Mouse (Mus musculus) hindbrain, postnatal 0 days (tissue): ENCODE results near the gene Notch2. TPM values are rescaled to one million over a fixed set of nuclear protein-coding genes. Genes with fewer than 3 reads are reported as not detected.
A peak's percentile ranks its signal among the peaks of the same experiment; 100 is the strongest.

Experiments
- ATAC-seq: fragments of 200-750 bp; cut with Nextera tagmentation; 2 replicates; pipeline ENCODE4 v1.8.0; 2017; ENCODE audit warnings: mild to moderate bottlenecking, moderate TSS enrichment, moderate library complexity
- DNase-seq: peaks from one replicate; pipeline ENCODE4 v3.0.0-alpha.2; 2015; ENCODE audit warnings: low spot score
- H3K27ac ChIP-seq: fragments of 300-500 bp; sonication (generic); 2 replicates; pipeline ENCODE4 v1.5.1; 2014; ENCODE audit warnings: mild to moderate bottlenecking
- H3K27me3 ChIP-seq: fragments of 300-500 bp; sonication (generic); 2 replicates; pipeline ENCODE4 v1.6.1; 2014; ENCODE audit warnings: low read length, mixed read lengths; ENCODE audit not compliant: insufficient read depth
- H3K36me3 ChIP-seq: fragments of 300-500 bp; sonication (generic); 2 replicates; pipeline ENCODE4 v1.6.1; 2014; ENCODE audit warnings: low read length, mixed read lengths; ENCODE audit not compliant: insufficient read depth
- H3K4me1 ChIP-seq: fragments of 300-500 bp; sonication (generic); 2 replicates; pipeline ENCODE4 v1.6.1; 2014; ENCODE audit warnings: antibody characterized with exemption, low read length, mixed read lengths; ENCODE audit not compliant: insufficient read depth
- H3K4me2 ChIP-seq: fragments of 300-500 bp; sonication (generic); 2 replicates; pipeline ENCODE4 v1.6.1; 2014; ENCODE audit warnings: low read depth, mild to moderate bottlenecking, low read length, moderate library complexity, mixed read lengths
- H3K4me3 ChIP-seq: fragments of 300-500 bp; sonication (generic); 2 replicates; pipeline ENCODE4 v1.5.1; 2014; ENCODE audit warnings: low read length
- H3K9ac ChIP-seq: fragments of 300-500 bp; sonication (generic); replicated peaks from 2 replicates; pipeline ENCODE4 v1.6.1; 2014; ENCODE audit warnings: mild to moderate bottlenecking, low read length, moderate library complexity, mixed read lengths
- H3K9me3 ChIP-seq: fragments of 300-500 bp; sonication (generic); 2 replicates; pipeline ENCODE4 v1.6.1; 2016; ENCODE audit warnings: low read length, mixed read lengths
- CTCF ChIP-seq: IDR thresholded peaks from 2 replicates; pipeline ENCODE4 v1.5.1; 2016; ENCODE audit warnings: antibody characterized with exemption, control low read depth, low read depth
- WGBS: fragments of 180-500 bp; shearing (Covaris S2); extraction: QIAGEN DNeasy Blood & Tissue Kit; methylation state at CpG from one replicate; pipeline ENCODE4 v1.1.7; 2014; 5-methylcytosine and 5-hydroxymethylcytosine counted together
- polyA plus RNA-seq: library from polyadenylated mRNA; unstranded; fragments of >200 nt; fragmentation: Nextera tagmentation; extraction: Ambion mirVana; gene quantifications from 2 replicates; pipeline ENCODE4 v1.2.1, GENCODE M21; 2015
- total RNA-seq: library from RNA; depleted of rRNA; stranded (reverse); fragments of >200 nt; gene quantifications from 2 replicates; pipeline ENCODE4 v1.2.3, GENCODE M21; 2014

Notch2 gene
- total and polyA plus RNA-seq, 2 experiments from 2014 or later: 9.5 to 44.9 TPM

- H3K9ac ChIP-seq: no peak overlapping the region
- H3K4me3 ChIP-seq: no peak overlapping the region
- no peaks in the 10 kb centered on the region for H3K36me3 ChIP-seq
- H3K4me2 ChIP-seq: no peak overlapping the region
- DNase-seq (no peak), ATAC-seq (no peak)
- WGBS: 83% methylated on average over 20 of the region's 20 CpGs
- no peaks in the 10 kb centered on the region for H3K9me3 ChIP-seq
- H3K27me3 ChIP-seq: no peaks in the 10 kb centered on the region
- H3K4me1 ChIP-seq: peaks cover 22% of the 10 kb centered on the region
- TF ChIP-seq CTCF: no peak
- H3K27ac ChIP-seq: no peak overlapping the region
Observed at GRCm38 (mm10) chr3:98055808-98056728, 42.7 kb downstream of the Notch2 start.

DNA sequence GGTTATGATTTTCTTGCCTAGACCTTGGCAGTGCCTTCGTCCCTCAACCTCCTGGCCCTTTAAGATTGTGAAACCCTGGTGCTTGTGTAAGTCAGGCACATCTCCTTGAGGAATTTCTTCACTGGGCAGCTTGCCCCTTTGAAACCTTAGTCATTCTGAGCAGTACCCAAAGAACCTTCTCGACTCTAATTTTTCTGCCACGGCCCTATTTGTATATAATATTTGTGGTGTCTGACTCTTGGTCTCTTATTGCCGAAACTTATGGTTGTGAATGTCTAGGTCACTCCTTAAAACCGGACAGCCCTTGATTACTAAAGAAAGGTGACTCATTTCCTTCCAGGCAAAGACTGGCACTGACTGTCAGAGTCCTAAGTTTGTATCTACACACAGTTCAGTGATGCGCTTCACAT is 43.6 kb downstream of the Notch2 start:
- Histone ChIP-seq H3K4me2 (no peak overlapping the region), H3K36me3 (no peaks in the 10 kb centered on the region), H3K9ac (no peak overlapping the region), H3K4me3 (no peak overlapping the region), H3K4me1 (peaks cover 24% of the 10 kb centered on the region), H3K9me3 (no peaks in the 10 kb centered on the region), H3K27ac (no peak overlapping the region), H3K27me3 (no peaks in the 10 kb centered on the region)
- no peak for TF ChIP-seq CTCF
- no peak for DNase-seq
- ATAC-seq: no peak
- WGBS: 84% methylated on average over 6 of the region's 6 CpGs

- H3K9ac ChIP-seq: no peak overlapping the region
- H3K36me3 ChIP-seq: no peaks in the 10 kb centered on the region
- ATAC-seq (no peak), DNase-seq (no peak)
- H3K27me3 ChIP-seq: no peaks in the 10 kb centered on the region
- peaks cover 33% of the 10 kb centered on the region for H3K4me1 ChIP-seq
- 93% methylated on average over 4 of the region's 4 CpGs for WGBS
- no peaks in the 10 kb centered on the region for H3K9me3 ChIP-seq
- no peak overlapping the region for H3K4me3 ChIP-seq
- no peak for TF ChIP-seq CTCF
- no peak overlapping the region for H3K4me2 ChIP-seq
- H3K27ac ChIP-seq: no peak overlapping the region
Observed at GRCm38 (mm10) chr3:98059076-98059475, 45.7 kb downstream of the Notch2 start.

- H3K27ac ChIP-seq: peak overlapping the region; percentile 11; the same call in 1 of the 2 replicates
- no peak for ATAC-seq
Observed at GRCm38 (mm10) chr3:98060981-98061660, 47.8 kb downstream of the Notch2 start.

GRCm38 (mm10) chr3:98061661-98062330 is 48.5 kb downstream of the Notch2 start:
- Histone ChIP-seq H3K4me1 (peaks cover 31% of the 10 kb centered on the region), H3K4me3 (no peak overlapping the region), H3K9ac (no peak overlapping the region), H3K4me2 (no peak overlapping the region), H3K27me3 (no peaks in the 10 kb centered on the region), H3K36me3 (no peaks in the 10 kb centered on the region), H3K9me3 (no peaks in the 10 kb centered on the region), H3K27ac (peak overlapping the region; percentile 75; the same call in 1 of the 2 replicates)
- 38% methylated on average over 13 of the region's 13 CpGs for WGBS
- DNase-seq (no peak), ATAC-seq (no peak)
- TF ChIP-seq CTCF: no peak

More at GRCm38 (mm10) chr3:98060981-98061660, 47.8 kb downstream of the Notch2 start:
- Histone ChIP-seq H3K36me3 (no peaks in the 10 kb centered on the region), H3K9me3 (no peaks in the 10 kb centered on the region), H3K9ac (no peak overlapping the region), H3K27me3 (no peaks in the 10 kb centered on the region), H3K4me3 (no peak overlapping the region), H3K4me1 (peaks cover 31% of the 10 kb centered on the region), H3K4me2 (no peak overlapping the region)
- 25% methylated on average over 7 of the region's 7 CpGs for WGBS
- TF ChIP-seq CTCF: no peak
- DNase-seq: no peak

DNA sequence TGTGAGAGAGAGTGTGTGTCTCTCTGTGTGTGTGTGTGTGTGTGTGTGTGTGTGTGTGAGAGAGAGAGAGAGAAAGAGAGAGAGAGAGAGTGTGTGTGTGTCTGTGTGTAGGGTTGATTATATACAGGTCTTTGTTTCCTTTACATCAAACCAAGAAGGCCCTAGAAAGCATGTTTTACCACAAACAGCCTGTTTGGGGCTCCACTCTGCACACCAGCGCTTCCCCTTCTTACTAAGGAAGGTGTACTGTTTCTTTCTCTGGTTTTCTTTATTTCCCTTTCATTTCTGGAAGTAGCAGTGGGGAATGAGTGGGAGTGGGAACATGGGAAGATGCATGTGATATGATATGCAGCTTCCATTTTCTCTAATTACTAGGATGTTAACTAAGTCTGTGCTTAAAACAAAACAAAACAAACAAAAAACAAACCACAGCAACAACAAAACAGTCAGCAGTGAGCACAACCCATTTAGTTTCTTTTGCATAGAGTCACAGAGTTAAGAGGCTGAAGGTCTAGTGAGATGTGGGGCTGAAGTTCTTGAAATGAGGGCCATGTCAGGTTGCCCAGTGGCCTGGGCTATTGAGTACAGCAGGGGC is 49.4 kb downstream of the Notch2 start:
- Histone ChIP-seq H3K9me3 (no peaks in the 10 kb centered on the region), H3K4me1 (peaks cover 31% of the 10 kb centered on the region), H3K27me3 (no peaks in the 10 kb centered on the region), H3K36me3 (no peaks in the 10 kb centered on the region), H3K4me2 (no peak overlapping the region), H3K9ac (no peak overlapping the region), H3K27ac (peak overlapping the region; percentile 75), H3K4me3 (no peak overlapping the region)
- DNase-seq: no peak
- 0 out of 2 replicates have a peak, but pooled peaks have one; percentile 10 for TF ChIP-seq CTCF
- WGBS: 83% methylated on average over 1 of the region's 1 CpGs
- ATAC-seq: no peak
